Mouse (Mus musculus) liver, embryonic 13.5 days (tissue): ENCODE results near the gene Cfap61. TPM values are rescaled to one million over a fixed set of nuclear protein-coding genes. Genes with fewer than 3 reads are reported as not detected.

Source experiments
- polyA plus RNA-seq: library from polyadenylated mRNA; unstranded; fragments of >200 nt; fragmentation: Nextera tagmentation; extraction: Ambion mirVana; gene quantifications from 2 replicates; pipeline ENCODE4 v1.2.1, GENCODE M21; 2015

The Cfap61 gene
- polyA plus RNA-seq, 1 experiment from 2014 or later, result 0.10 TPM

Other genes with a start within 250 kb of the Cfap61 start
- gene Naa20, start 32.7 kb upstream of the Cfap61 start, polyA plus RNA-seq, result 76.7 and 82.1 TPM in 2 replicates
- 21.4 and 25.4 TPM in 2 replicates for gene Crnkl1, start 230 bp downstream of the Cfap61 start, polyA plus RNA-seq